Mouse (Mus musculus): ENCODE measurements at regions not wholly inside any gene's neighbourhood (a gene's known extent, or its start where the extent isn't known, plus 50 kb on each side); places are given as distances from the start of the nearest gene placed in this dataset.

GRCm38 (mm10) chr8:37129670-37130069 lies 136.3 kb downstream of the AI429214 start:
- Histone ChIP-seq H3K4me1 (0 out of 2 replicates have a peak, but pooled peaks cover 3% of the 10 kb centered on the region), H3K4me3 (no peak overlapping the region), H3K36me3 (no peaks in the 10 kb centered on the region), H3K4me2 (no peak overlapping the region), H3K27ac (no peak overlapping the region), H3K9me3 (no peaks in the 10 kb centered on the region), H3K27me3 (no peaks in the 10 kb centered on the region), H3K9ac (no peak overlapping the region)
- WGBS = 45% methylated on average over 1 of the region's 1 CpGs
- no peak for ATAC-seq (ENCODE audit: insufficient number of reproducible peaks, insufficient read depth, low FRiP score, low TSS enrichment, low read depth)

GRCm38 (mm10) chr8:37131988-37132387 lies 138.6 kb downstream of the AI429214 start:
- Histone ChIP-seq H3K4me2 (no peak overlapping the region), H3K4me3 (no peak overlapping the region), H3K9ac (no peak overlapping the region), H3K27ac (no peak overlapping the region), H3K27me3 (no peaks in the 10 kb centered on the region), H3K36me3 (no peaks in the 10 kb centered on the region), H3K4me1 (0 out of 2 replicates have a peak, but pooled peaks cover 3% of the 10 kb centered on the region), H3K9me3 (no peaks in the 10 kb centered on the region)
- WGBS = 17% methylated on average over 4 of the region's 4 CpGs
- ATAC-seq (ENCODE audit: insufficient number of reproducible peaks, insufficient read depth, low FRiP score, low TSS enrichment, low read depth) = no peak

GRCm38 (mm10) chr8:37134192-37134964 lies 141.0 kb downstream of the AI429214 start:
- Histone ChIP-seq H3K27me3 (no peaks in the 10 kb centered on the region), H3K36me3 (no peaks in the 10 kb centered on the region), H3K4me2 (no peak overlapping the region), H3K4me3 (no peak overlapping the region), H3K27ac (no peak overlapping the region), H3K9ac (no peak overlapping the region), H3K9me3 (no peaks in the 10 kb centered on the region), H3K4me1 (0 out of 2 replicates have a peak, but pooled peaks cover 3% of the 10 kb centered on the region)
- 75% methylated on average over 8 of the region's 8 CpGs for WGBS
- no peak for ATAC-seq (ENCODE audit: insufficient number of reproducible peaks, insufficient read depth, low FRiP score, low TSS enrichment, low read depth)

GRCm38 (mm10) chr8:37150286-37150685 lies 156.9 kb downstream of the AI429214 start:
- Histone ChIP-seq H3K27me3 (no peaks in the 10 kb centered on the region), H3K4me3 (no peak overlapping the region), H3K27ac (no peak overlapping the region), H3K4me1 (no peaks in the 10 kb centered on the region), H3K9me3 (no peaks in the 10 kb centered on the region), H3K36me3 (no peaks in the 10 kb centered on the region), H3K9ac (no peak overlapping the region), H3K4me2 (no peak overlapping the region)
- no peak for ATAC-seq (ENCODE audit: insufficient number of reproducible peaks, insufficient read depth, low FRiP score, low TSS enrichment, low read depth)
- WGBS = 50% methylated on average over 1 of the region's 1 CpGs

GRCm38 (mm10) chr8:37154361-37154760 lies 161.0 kb downstream of the AI429214 start:
- H3K27me3 ChIP-seq = no peaks in the 10 kb centered on the region
- no peaks in the 10 kb centered on the region for H3K4me1 ChIP-seq
- no peaks in the 10 kb centered on the region for H3K9me3 ChIP-seq
- no peak overlapping the region for H3K4me3 ChIP-seq
- ATAC-seq (ENCODE audit: insufficient number of reproducible peaks, insufficient read depth, low FRiP score, low TSS enrichment, low read depth) = no peak
- H3K9ac ChIP-seq = no peak overlapping the region
- H3K36me3 ChIP-seq = no peaks in the 10 kb centered on the region
- no peak overlapping the region for H3K27ac ChIP-seq
- H3K4me2 ChIP-seq = no peak overlapping the region
- 92% methylated on average over 7 of the region's 7 CpGs for WGBS

- no peak overlapping the region for H3K9ac ChIP-seq
- H3K4me1 ChIP-seq = no peaks in the 10 kb centered on the region
- ATAC-seq (ENCODE audit: insufficient number of reproducible peaks, insufficient read depth, low FRiP score, low TSS enrichment, low read depth) = no peak
- H3K36me3 ChIP-seq = no peaks in the 10 kb centered on the region
- no peak overlapping the region for H3K4me2 ChIP-seq
- WGBS = 88% methylated on average over 8 of the region's 8 CpGs
- H3K27me3 ChIP-seq = no peaks in the 10 kb centered on the region
- H3K4me3 ChIP-seq = no peak overlapping the region
- no peaks in the 10 kb centered on the region for H3K9me3 ChIP-seq
- no peak overlapping the region for H3K27ac ChIP-seq
Measured at GRCm38 (mm10) chr8:37154946-37155345, 161.5 kb downstream of the AI429214 start.

GRCm38 (mm10) chr8:37159481-37159880 lies 166.1 kb downstream of the AI429214 start:
- no peaks in the 10 kb centered on the region for H3K36me3 ChIP-seq
- no peak overlapping the region for H3K4me2 ChIP-seq
- 6% methylated on average over 9 of the region's 9 CpGs for WGBS
- no peak overlapping the region for H3K9ac ChIP-seq
- H3K4me3 ChIP-seq = no peak overlapping the region
- no peak for ATAC-seq (ENCODE audit: insufficient number of reproducible peaks, insufficient read depth, low FRiP score, low TSS enrichment, low read depth)
- no peaks in the 10 kb centered on the region for H3K9me3 ChIP-seq
- H3K27ac ChIP-seq = no peak overlapping the region
- H3K27me3 ChIP-seq = no peaks in the 10 kb centered on the region
- H3K4me1 ChIP-seq = no peaks in the 10 kb centered on the region

GRCm38 (mm10) chr8:37196859-37197258 lies 203.5 kb downstream of the AI429214 start:
- Histone ChIP-seq H3K36me3 (no peaks in the 10 kb centered on the region), H3K9me3 (no peaks in the 10 kb centered on the region), H3K27me3 (no peaks in the 10 kb centered on the region), H3K9ac (no peak overlapping the region), H3K27ac (no peak overlapping the region), H3K4me2 (no peak overlapping the region), H3K4me1 (no peaks in the 10 kb centered on the region), H3K4me3 (no peak overlapping the region)
- 66% methylated on average over 1 of the region's 1 CpGs for WGBS
- ATAC-seq (ENCODE audit: insufficient number of reproducible peaks, insufficient read depth, low FRiP score, low TSS enrichment, low read depth) = no peak

GRCm38 (mm10) chr8:37215894-37216293 lies 222.5 kb downstream of the AI429214 start:
- 80% methylated on average over 4 of the region's 4 CpGs for WGBS
- no peaks in the 10 kb centered on the region for H3K27me3 ChIP-seq
- H3K4me3 ChIP-seq = no peak overlapping the region
- H3K9me3 ChIP-seq = no peaks in the 10 kb centered on the region
- no peak overlapping the region for H3K9ac ChIP-seq
- H3K4me1 ChIP-seq = no peaks in the 10 kb centered on the region
- ATAC-seq (ENCODE audit: insufficient number of reproducible peaks, insufficient read depth, low FRiP score, low TSS enrichment, low read depth) = no peak
- no peak overlapping the region for H3K4me2 ChIP-seq
- no peaks in the 10 kb centered on the region for H3K36me3 ChIP-seq
- H3K27ac ChIP-seq = no peak overlapping the region

- Histone ChIP-seq H3K27me3 (no peaks in the 10 kb centered on the region), H3K9me3 (no peaks in the 10 kb centered on the region), H3K4me3 (no peak overlapping the region), H3K4me1 (no peaks in the 10 kb centered on the region), H3K9ac (no peak overlapping the region), H3K27ac (no peak overlapping the region), H3K4me2 (no peak overlapping the region), H3K36me3 (no peaks in the 10 kb centered on the region)
- no peak for ATAC-seq (ENCODE audit: insufficient number of reproducible peaks, insufficient read depth, low FRiP score, low TSS enrichment, low read depth)
- 50% methylated on average over 2 of the region's 2 CpGs for WGBS
Measured at GRCm38 (mm10) chr8:37227091-37227490, 233.7 kb downstream of the AI429214 start.

- no peaks in the 10 kb centered on the region for H3K36me3 ChIP-seq
- no peak overlapping the region for H3K4me3 ChIP-seq
- H3K27me3 ChIP-seq = no peaks in the 10 kb centered on the region
- 84% methylated on average over 2 of the region's 2 CpGs for WGBS
- H3K9me3 ChIP-seq = no peaks in the 10 kb centered on the region
- H3K9ac ChIP-seq = no peak overlapping the region
- no peak for ATAC-seq (ENCODE audit: insufficient number of reproducible peaks, insufficient read depth, low FRiP score, low TSS enrichment, low read depth)
- no peak overlapping the region for H3K27ac ChIP-seq
- no peaks in the 10 kb centered on the region for H3K4me1 ChIP-seq
- H3K4me2 ChIP-seq = no peak overlapping the region
Measured at GRCm38 (mm10) chr8:37237306-37237705, 243.9 kb downstream of the AI429214 start.

- no peak for ATAC-seq (ENCODE audit: insufficient number of reproducible peaks, insufficient read depth, low FRiP score, low TSS enrichment, low read depth)
- Histone ChIP-seq H3K4me3 (no peak overlapping the region), H3K4me1 (no peaks in the 10 kb centered on the region), H3K9me3 (no peaks in the 10 kb centered on the region), H3K4me2 (no peak overlapping the region), H3K9ac (no peak overlapping the region), H3K27ac (no peak overlapping the region), H3K36me3 (no peaks in the 10 kb centered on the region), H3K27me3 (no peaks in the 10 kb centered on the region)
Measured at GRCm38 (mm10) chr8:37239354-37239753, 245.9 kb downstream of the AI429214 start.
